ENCODE assay signal across 12 mouse cellular contexts in the genomic region with DNA sequence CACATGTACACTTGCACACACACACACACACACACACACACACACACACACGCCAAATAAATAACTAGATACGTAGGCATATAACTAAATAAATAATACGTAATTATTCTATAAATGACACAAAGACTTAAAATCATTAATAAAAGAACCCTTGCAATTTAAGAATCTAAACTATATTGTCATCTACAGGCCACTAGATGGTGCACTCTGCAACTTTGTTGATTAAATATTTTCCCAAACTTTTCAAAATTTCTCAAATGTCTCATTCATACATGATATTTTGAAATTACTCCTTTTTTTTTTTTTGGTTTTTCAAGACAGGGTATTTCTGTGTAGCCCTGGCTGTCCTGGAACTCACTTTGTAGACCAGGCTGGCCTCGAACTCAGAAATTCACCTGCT.
"Had no signal": no experiment of that assay in that cellular context is flagged by ENCODE, and none has a peak within 500 bp of the region (broad histone marks: within the 10 kb centered on the region; RNA-seq: fewer than 3 reads in every experiment).

No protein-coding gene starts in this region.

- H3K9ac ChIP-seq: kidney, embryonic 15.5 days; limb, embryonic 15.5 days; liver, embryonic 12.5 days; midbrain, embryonic 12.5 days; neural tube, embryonic 13.5 days; stomach, embryonic 15.5 days had no signal

- H3K4me1 ChIP-seq: kidney, embryonic 15.5 days; limb, embryonic 15.5 days; liver, embryonic 12.5 days; midbrain, embryonic 12.5 days; neural tube, embryonic 13.5 days; stomach, embryonic 15.5 days had no signal

- ATAC-seq: inflammation-experienced regulatory T-cells, adult 6 months; liver, embryonic 12.5 days had no signal

- H3K9me3 ChIP-seq: kidney, embryonic 15.5 days; limb, embryonic 15.5 days; liver, embryonic 12.5 days; midbrain, embryonic 12.5 days; neural tube, embryonic 13.5 days; stomach, embryonic 15.5 days had no signal

- H3K36me3 ChIP-seq: kidney, embryonic 15.5 days; limb, embryonic 15.5 days; liver, embryonic 12.5 days; midbrain, embryonic 12.5 days; neural tube, embryonic 13.5 days; stomach, embryonic 15.5 days had no signal

- H3K4me3 ChIP-seq: kidney, embryonic 15.5 days; limb, embryonic 15.5 days; liver, embryonic 12.5 days; midbrain, embryonic 12.5 days; neural tube, embryonic 13.5 days; stomach, embryonic 15.5 days had no signal

- DNase-seq: kidney, adult 18-20 months; kidney, postnatal 25 days; retina, postnatal 1 day; right cerebral cortex, postnatal 14 days; thymus, postnatal 4 days had no signal

- H3K27me3 ChIP-seq: kidney, embryonic 15.5 days; limb, embryonic 15.5 days; liver, embryonic 12.5 days; midbrain, embryonic 12.5 days; neural tube, embryonic 13.5 days; stomach, embryonic 15.5 days had no signal

- H3K4me2 ChIP-seq: kidney, embryonic 15.5 days; limb, embryonic 15.5 days; liver, embryonic 12.5 days; midbrain, embryonic 12.5 days; neural tube, embryonic 13.5 days; stomach, embryonic 15.5 days had no signal

- H3K27ac ChIP-seq: kidney, embryonic 15.5 days; limb, embryonic 15.5 days; liver, embryonic 12.5 days; midbrain, embryonic 12.5 days; neural tube, embryonic 13.5 days; stomach, embryonic 15.5 days had no signal
